Mouse (Mus musculus): Measurements from ENCODE around the gene Pip5k1b. TPM values are rescaled to one million over a fixed set of nuclear protein-coding genes. Genes with fewer than 3 reads are reported as not detected.

The Pip5k1b gene
- polyA plus RNA-seq, 1 experiment from 2014 or later = 1.6 TPM

DNA sequence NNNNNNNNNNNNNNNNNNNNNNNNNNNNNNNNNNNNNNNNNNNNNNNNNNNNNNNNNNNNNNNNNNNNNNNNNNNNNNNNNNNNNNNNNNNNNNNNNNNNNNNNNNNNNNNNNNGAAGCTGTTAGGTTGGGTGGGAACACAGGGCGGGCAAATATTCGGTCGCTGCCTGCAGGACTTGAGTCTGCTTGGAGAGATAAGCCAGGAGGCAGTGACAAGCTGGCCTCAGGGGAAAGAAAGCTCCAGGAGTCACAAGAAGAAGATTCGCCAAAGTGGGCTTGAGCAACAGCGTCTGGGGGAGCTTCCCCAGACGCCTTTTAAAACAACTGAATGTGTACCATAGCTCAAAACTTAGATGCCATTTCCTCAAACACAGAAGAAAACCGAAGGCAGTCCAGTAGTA lies 20.9 kb downstream of the Pip5k1b start:
- H3K4me1 ChIP-seq (ENCODE audit: control insufficient read depth, insufficient read depth, low read length) = no peaks in the 10 kb centered on the region
- 81% methylated on average over 7 of the region's 7 CpGs for WGBS
- H3K9ac ChIP-seq (replicated peaks; ENCODE audit: low read length) = no peak overlapping the region
- ATAC-seq (replicated peaks; ENCODE audit: insufficient number of reproducible peaks, low FRiP score, low TSS enrichment, low read depth) (no peak), DNase-seq (ENCODE audit: low spot score) (no peak)
- H3K27ac ChIP-seq (replicated peaks; ENCODE audit: low read depth, low read length) = no peak overlapping the region
- no peak overlapping the region for H3K4me2 ChIP-seq (ENCODE audit: low read depth, low read length)
- H3K27me3 ChIP-seq (ENCODE audit: control insufficient read depth, insufficient read depth, low read length) = no peaks in the 10 kb centered on the region
- no peaks in the 10 kb centered on the region for H3K36me3 ChIP-seq (replicated peaks; ENCODE audit: control insufficient read depth, insufficient read depth, low read depth, low read length)
- H3K9me3 ChIP-seq (replicated peaks; ENCODE audit: control insufficient read depth, low read length) = no peaks in the 10 kb centered on the region
- H3K4me3 ChIP-seq (ENCODE audit: low read depth, low read length) = no peak overlapping the region

DNA sequence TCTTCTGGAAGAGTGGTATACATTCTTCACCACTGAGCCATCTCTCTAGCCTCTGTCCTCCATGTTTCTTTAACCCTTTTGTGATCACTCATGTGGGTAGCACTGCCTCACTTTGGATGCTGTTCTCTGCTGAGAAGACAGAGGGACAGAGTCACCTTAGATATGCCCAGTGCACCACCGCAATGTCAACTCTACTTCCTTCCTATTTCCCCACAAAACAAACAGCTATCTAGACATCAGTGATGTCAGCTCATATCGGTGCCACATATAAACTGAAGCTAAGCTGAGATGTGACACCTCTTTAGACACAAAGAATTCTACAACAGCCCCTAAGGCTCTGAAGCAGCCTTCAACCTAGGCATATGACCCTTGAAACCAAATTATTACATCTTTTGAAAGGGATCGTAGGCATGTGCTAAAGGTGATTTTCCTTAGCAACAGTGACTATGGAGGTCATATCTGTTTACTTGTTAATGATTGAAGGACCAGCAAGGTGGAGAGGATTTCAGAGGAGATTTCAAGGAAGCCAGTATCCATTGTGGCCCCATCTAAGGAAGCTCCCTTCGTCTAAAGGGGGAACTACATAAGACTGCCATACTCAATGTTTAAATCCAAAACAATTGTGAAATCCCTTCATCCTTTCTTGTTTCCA lies 26.6 kb downstream of the Pip5k1b start:
- no peaks in the 10 kb centered on the region for H3K9me3 ChIP-seq (replicated peaks; ENCODE audit: control insufficient read depth, low read length)
- WGBS = 87% methylated on average over 4 of the region's 4 CpGs
- no peak overlapping the region for H3K4me3 ChIP-seq (ENCODE audit: low read depth, low read length)
- H3K27me3 ChIP-seq (ENCODE audit: control insufficient read depth, insufficient read depth, low read length) = no peaks in the 10 kb centered on the region
- no peak overlapping the region for H3K27ac ChIP-seq (replicated peaks; ENCODE audit: low read depth, low read length)
- H3K9ac ChIP-seq (replicated peaks; ENCODE audit: low read length) = no peak overlapping the region
- H3K36me3 ChIP-seq (replicated peaks; ENCODE audit: control insufficient read depth, insufficient read depth, low read depth, low read length) = no peaks in the 10 kb centered on the region
- no peak overlapping the region for H3K4me2 ChIP-seq (ENCODE audit: low read depth, low read length)
- H3K4me1 ChIP-seq (ENCODE audit: control insufficient read depth, insufficient read depth, low read length) = no peaks in the 10 kb centered on the region
- ATAC-seq (replicated peaks; ENCODE audit: insufficient number of reproducible peaks, low FRiP score, low TSS enrichment, low read depth) = no peak
- DNase-seq (ENCODE audit: low spot score) = no peak

DNA sequence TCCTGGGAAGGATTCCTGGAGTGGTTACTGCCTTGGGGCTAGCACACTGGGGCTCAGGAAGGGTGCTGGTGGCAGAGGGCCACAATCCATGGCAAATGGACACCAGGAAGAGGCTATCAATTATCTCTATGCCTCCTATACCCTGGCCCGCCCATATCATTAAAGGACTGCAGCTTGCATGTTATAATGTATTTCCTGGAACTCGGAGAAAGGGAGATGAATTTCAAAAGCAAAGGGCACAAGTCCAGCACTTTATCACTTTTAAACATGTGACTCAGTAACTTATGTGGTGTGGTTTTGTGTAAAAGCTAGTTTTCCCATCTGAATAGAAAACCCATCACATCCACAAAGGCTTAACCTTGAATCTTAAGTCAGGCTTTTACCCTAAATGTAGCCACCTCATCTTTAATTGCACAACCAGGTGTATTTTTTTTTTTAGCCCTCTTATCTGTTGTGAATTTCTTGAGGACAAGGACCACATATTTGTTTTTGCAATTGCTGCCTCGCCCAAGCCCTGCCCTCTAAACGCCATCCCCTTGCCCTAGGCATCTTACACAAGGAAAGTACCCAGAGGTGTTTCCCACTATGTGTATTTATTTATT lies 27.4 kb downstream of the Pip5k1b start:
- no peak for DNase-seq (ENCODE audit: low spot score)
- no peak for ATAC-seq (replicated peaks; ENCODE audit: insufficient number of reproducible peaks, low FRiP score, low TSS enrichment, low read depth)
- Histone ChIP-seq H3K9ac (replicated peaks; ENCODE audit: low read length) (no peak overlapping the region), H3K4me3 (ENCODE audit: low read depth, low read length) (no peak overlapping the region), H3K27ac (replicated peaks; ENCODE audit: low read depth, low read length) (no peak overlapping the region), H3K4me1 (ENCODE audit: control insufficient read depth, insufficient read depth, low read length) (no peaks in the 10 kb centered on the region), H3K4me2 (ENCODE audit: low read depth, low read length) (no peak overlapping the region), H3K9me3 (replicated peaks; ENCODE audit: control insufficient read depth, low read length) (no peaks in the 10 kb centered on the region), H3K27me3 (ENCODE audit: control insufficient read depth, insufficient read depth, low read length) (no peaks in the 10 kb centered on the region), H3K36me3 (replicated peaks; ENCODE audit: control insufficient read depth, insufficient read depth, low read depth, low read length) (no peaks in the 10 kb centered on the region)
- WGBS = 80% methylated on average over 4 of the region's 4 CpGs

DNA sequence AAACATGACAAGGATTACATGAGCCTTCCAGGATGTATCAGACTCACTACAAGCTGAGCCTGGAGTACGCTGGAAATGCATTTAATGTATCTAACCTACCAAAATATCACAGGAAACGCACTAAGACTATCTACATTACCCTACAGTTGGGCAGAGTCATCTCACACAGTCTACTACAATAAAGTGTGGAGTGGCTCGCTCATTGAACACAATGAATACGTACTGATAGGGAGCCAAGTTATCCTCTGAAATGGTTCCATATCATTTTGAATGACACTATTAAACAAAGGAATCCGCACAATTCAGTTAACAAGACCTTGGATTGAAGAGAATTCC lies 28.1 kb downstream of the Pip5k1b start:
- no peak for DNase-seq (ENCODE audit: low spot score)
- Histone ChIP-seq H3K27me3 (ENCODE audit: control insufficient read depth, insufficient read depth, low read length) (no peaks in the 10 kb centered on the region), H3K36me3 (replicated peaks; ENCODE audit: control insufficient read depth, insufficient read depth, low read depth, low read length) (no peaks in the 10 kb centered on the region), H3K4me1 (ENCODE audit: control insufficient read depth, insufficient read depth, low read length) (no peaks in the 10 kb centered on the region), H3K9ac (replicated peaks; ENCODE audit: low read length) (no peak overlapping the region), H3K4me3 (ENCODE audit: low read depth, low read length) (no peak overlapping the region), H3K4me2 (ENCODE audit: low read depth, low read length) (no peak overlapping the region), H3K9me3 (replicated peaks; ENCODE audit: control insufficient read depth, low read length) (no peaks in the 10 kb centered on the region), H3K27ac (replicated peaks; ENCODE audit: low read depth, low read length) (no peak overlapping the region)
- ATAC-seq (replicated peaks; ENCODE audit: insufficient number of reproducible peaks, low FRiP score, low TSS enrichment, low read depth) = no peak
- WGBS = 91% methylated on average over 5 of the region's 5 CpGs

DNA sequence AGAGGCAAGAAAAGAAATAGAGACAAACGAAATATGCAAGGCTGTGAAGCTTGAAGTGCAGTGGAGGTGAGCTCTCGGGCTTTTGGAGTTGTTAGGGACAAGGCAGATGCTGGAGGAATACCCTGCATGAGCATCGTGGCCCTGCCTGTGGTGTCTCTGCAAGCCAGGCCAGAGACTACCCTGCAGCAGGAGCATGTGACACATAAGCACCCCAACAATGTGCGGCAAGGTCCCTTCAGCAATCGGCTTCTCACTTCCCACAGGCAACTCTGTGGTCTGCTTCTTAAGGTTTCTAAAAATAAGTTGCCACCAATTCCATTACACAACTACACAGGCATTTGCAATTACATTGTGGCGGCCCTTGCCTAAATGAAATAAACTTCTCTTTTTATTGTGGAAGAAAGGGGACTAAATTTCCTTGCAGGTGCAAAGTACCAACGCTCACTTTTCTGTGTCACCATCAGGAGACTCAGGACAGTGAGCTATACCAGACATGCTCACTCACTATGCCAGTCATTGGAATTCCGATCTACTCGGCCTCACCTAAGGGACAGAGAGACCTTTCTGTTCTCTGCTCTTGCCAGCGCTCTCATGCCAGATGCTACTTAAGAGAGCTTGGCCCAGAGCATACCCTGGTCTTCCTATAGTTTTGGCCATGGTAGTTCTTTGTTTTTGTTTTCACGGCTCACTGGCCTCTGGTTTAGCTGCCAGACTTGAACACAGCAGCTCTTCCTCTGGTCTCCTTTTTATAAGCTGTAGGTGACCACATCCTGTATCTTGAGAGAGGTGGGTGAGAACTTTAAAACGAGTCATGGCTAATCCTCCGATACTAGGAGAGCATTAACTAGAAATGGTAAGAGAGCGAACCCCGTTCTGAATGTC lies 28.7 kb downstream of the Pip5k1b start:
- H3K9me3 ChIP-seq (replicated peaks; ENCODE audit: control insufficient read depth, low read length) = no peaks in the 10 kb centered on the region
- no peak overlapping the region for H3K4me2 ChIP-seq (ENCODE audit: low read depth, low read length)
- no peaks in the 10 kb centered on the region for H3K4me1 ChIP-seq (ENCODE audit: control insufficient read depth, insufficient read depth, low read length)
- no peak overlapping the region for H3K4me3 ChIP-seq (ENCODE audit: low read depth, low read length)
- ATAC-seq (replicated peaks; ENCODE audit: insufficient number of reproducible peaks, low FRiP score, low TSS enrichment, low read depth) = no peak
- no peaks in the 10 kb centered on the region for H3K27me3 ChIP-seq (ENCODE audit: control insufficient read depth, insufficient read depth, low read length)
- WGBS = 81% methylated on average over 15 of the region's 15 CpGs
- no peaks in the 10 kb centered on the region for H3K36me3 ChIP-seq (replicated peaks; ENCODE audit: control insufficient read depth, insufficient read depth, low read depth, low read length)
- H3K27ac ChIP-seq (replicated peaks; ENCODE audit: low read depth, low read length) = no peak overlapping the region
- no peak overlapping the region for H3K9ac ChIP-seq (replicated peaks; ENCODE audit: low read length)
- DNase-seq (ENCODE audit: low spot score) = no peak

DNA sequence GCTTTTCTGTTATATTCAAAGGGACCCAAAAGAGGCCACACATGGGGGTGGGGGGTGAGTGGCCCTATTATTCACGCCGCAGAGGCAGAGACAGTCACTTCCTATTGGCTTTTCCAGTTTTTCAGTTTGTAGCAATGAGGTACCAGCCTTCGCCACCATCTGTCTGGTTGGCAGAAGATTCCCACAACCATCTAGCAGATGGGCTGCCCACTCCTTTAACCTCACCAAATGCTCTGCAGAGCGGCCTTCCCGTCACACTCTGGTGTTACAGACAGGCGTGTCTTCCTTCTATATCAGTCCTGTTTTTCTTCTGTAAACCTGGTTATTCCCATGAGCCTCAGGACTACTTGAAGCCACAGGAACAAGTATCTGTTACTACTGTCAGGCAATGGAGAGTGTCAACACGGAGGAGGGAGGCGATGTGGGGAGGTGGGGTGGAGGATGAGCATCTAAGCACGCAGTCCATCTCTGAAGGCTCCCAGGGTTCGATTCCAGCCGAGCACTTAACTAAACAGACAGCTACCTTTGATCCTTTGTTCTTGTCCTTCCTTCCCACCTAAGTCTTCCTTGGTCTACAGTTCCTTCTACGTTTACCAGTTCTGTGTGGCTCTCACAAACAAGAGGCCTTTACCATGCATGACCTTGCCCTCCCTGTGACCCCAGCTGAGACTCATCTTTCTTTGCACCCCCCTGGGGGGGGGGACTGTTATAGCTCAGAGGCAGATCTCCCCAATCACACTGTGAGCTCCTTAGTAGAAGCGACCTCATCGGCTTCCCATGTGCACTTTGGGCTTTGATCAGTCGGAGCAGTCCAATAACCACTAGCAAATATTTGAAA lies 32.0 kb downstream of the Pip5k1b start:
- no peak overlapping the region for H3K27ac ChIP-seq (replicated peaks; ENCODE audit: low read depth, low read length)
- ATAC-seq (replicated peaks; ENCODE audit: insufficient number of reproducible peaks, low FRiP score, low TSS enrichment, low read depth) (no peak), DNase-seq (ENCODE audit: low spot score) (no peak)
- no peak overlapping the region for H3K4me3 ChIP-seq (ENCODE audit: low read depth, low read length)
- no peak overlapping the region for H3K4me2 ChIP-seq (ENCODE audit: low read depth, low read length)
- H3K36me3 ChIP-seq (replicated peaks; ENCODE audit: control insufficient read depth, insufficient read depth, low read depth, low read length) = no peaks in the 10 kb centered on the region
- H3K9ac ChIP-seq (replicated peaks; ENCODE audit: low read length) = no peak overlapping the region
- 80% methylated on average over 15 of the region's 15 CpGs for WGBS
- H3K27me3 ChIP-seq (ENCODE audit: control insufficient read depth, insufficient read depth, low read length) = no peaks in the 10 kb centered on the region
- H3K9me3 ChIP-seq (replicated peaks; ENCODE audit: control insufficient read depth, low read length) = no peaks in the 10 kb centered on the region
- H3K4me1 ChIP-seq (ENCODE audit: control insufficient read depth, insufficient read depth, low read length) = no peaks in the 10 kb centered on the region

DNA sequence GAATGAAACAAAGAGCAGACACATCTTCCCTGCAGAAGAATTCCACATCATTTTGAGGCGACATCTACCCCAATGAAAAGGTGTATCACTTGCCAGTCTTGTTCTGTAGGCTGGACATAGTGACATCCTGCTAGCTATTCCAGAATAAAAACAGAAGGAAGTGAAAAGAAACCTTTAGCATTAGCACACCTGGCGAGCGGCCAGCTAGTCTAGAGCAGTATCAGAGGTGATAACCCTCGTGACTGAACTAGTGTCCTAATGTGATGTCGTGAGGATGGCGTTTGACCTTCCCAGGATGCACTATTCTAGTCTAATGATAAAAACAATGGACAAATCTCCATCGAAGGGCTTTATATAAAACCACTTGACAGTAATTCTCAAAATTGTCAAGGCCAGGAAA lies 33.7 kb downstream of the Pip5k1b start:
- Histone ChIP-seq H3K9me3 (replicated peaks; ENCODE audit: control insufficient read depth, low read length) (no peaks in the 10 kb centered on the region), H3K4me1 (ENCODE audit: control insufficient read depth, insufficient read depth, low read length) (no peaks in the 10 kb centered on the region), H3K9ac (replicated peaks; ENCODE audit: low read length) (no peak overlapping the region), H3K27me3 (ENCODE audit: control insufficient read depth, insufficient read depth, low read length) (no peaks in the 10 kb centered on the region), H3K36me3 (replicated peaks; ENCODE audit: control insufficient read depth, insufficient read depth, low read depth, low read length) (no peaks in the 10 kb centered on the region), H3K27ac (replicated peaks; ENCODE audit: low read depth, low read length) (no peak overlapping the region), H3K4me2 (ENCODE audit: low read depth, low read length) (no peak overlapping the region), H3K4me3 (ENCODE audit: low read depth, low read length) (no peak overlapping the region)
- DNase-seq (ENCODE audit: low spot score) = no peak
- WGBS = 92% methylated on average over 7 of the region's 7 CpGs
- no peak for ATAC-seq (replicated peaks; ENCODE audit: insufficient number of reproducible peaks, low FRiP score, low TSS enrichment, low read depth)

Data from embryonic facial prominence, embryonic 11.5 days (tissue).